Mouse (Mus musculus): ENCODE results near the gene Rnf144b. TPM values are rescaled to one million over a fixed set of nuclear protein-coding genes. Genes with fewer than 3 reads are reported as not detected.

Rnf144b gene
- 1 to 10 TPM in 1 of 2 experiments, under 1 TPM in 1; 0.04 to 1.0 TPM for polyA plus RNA-seq (2017; shearing (Covaris generic))

DNA sequence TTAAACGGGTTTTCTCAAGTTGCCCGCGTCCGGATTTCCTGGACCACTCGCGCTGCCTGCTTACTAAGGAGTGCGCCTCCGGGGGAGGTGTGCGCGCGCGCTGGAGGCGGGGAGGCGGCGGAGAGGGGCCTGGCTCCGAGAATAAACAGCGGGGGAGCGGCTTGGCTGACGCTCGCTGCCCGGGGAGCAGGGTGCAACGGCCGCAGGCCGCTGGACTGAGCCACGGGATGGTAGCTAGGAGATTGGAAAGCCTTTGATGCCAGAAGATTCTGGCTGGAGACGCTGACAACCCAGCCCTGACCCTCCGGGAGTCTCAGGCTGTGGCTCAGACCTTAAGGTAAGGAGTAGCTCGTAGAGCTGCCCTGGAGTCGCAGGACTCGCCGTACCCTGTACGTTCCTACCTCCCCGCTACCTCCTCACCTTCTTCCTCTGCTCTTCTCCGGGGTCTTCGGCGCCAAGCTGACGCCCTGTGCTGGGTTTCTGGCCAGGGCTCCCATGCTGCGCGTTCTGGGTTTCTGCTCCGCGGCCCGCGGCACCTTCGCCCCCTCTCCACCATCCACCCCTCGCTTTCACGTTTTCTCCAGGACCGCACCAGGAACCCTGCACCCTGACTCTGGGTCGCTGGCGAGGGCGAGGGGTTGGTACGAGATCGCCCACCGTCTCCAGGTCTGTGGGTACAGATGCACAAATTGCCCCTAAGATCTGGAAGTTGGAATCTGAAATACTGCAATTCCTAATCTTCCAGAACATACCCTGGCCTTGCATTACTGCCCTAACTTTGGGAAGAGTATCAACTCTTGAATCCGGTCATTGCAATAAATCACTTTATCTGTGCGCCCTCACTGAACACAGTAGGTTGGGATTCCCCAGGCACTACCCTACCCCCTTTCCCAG lies at the start of gene Rnf144b:
Gene Rnf144b (plus strand): TSS at position 120 of the 894 bp plus-strand sequence.

GRCm38 (mm10) chr13:47105711-47106579 lies 16.5 kb upstream of the Rnf144b start, which contains the start of gene Dek:
Dek (minus strand) TSS chr13:47106201.

Other genes with a start within 250 kb of the Rnf144b start
- gene Kif13a, start 192.8 kb upstream of the Rnf144b start, polyA plus RNA-seq (2017; shearing (Covaris generic)), result 10 to 100 TPM; 18.9 to 32.2 TPM
- 1 to 10 TPM; 1.1 to 1.4 TPM for gene Nhlrc1, start 107.8 kb upstream of the Rnf144b start, polyA plus RNA-seq (2017; shearing (Covaris generic))
- gene Kdm1b, start 79.2 kb upstream of the Rnf144b start, polyA plus RNA-seq (2017; shearing (Covaris generic)), result 10 to 100 TPM; 22.5 to 42.4 TPM
- gene Tpmt, start 77.9 kb upstream of the Rnf144b start, polyA plus RNA-seq (2017; shearing (Covaris generic)), result 10 to 100 TPM in 1 of 2 experiments, 1 to 10 TPM in 1; 4.9 to 12.1 TPM
- 100 to 1,000 TPM; 158 to 159 TPM for gene Dek, start 16.5 kb upstream of the Rnf144b start, polyA plus RNA-seq (2017; shearing (Covaris generic))

Measured in inflammation-experienced regulatory T-cells (primary cell).